Mouse (Mus musculus): ENCODE measurements at regions not wholly inside any gene's neighbourhood (a gene's known extent, or its start where the extent isn't known, plus 50 kb on each side); places are given as distances from the start of the nearest gene placed in this dataset.

- no peak for TF ChIP-seq CTCF (conservative IDR thresholded peaks at IDR 0.05; ENCODE audit: low read length)
- no peak for TF ChIP-seq POU5F1 (IDR thresholded peaks at IDR 0.05; ENCODE audit: borderline replicate concordance, low read length)
- TF ChIP-seq NANOG (IDR thresholded peaks at IDR 0.05; ENCODE audit: borderline replicate concordance, low read length), result no peak
Measured at GRCm38 (mm10) chr2:53682599-53682998, 402.8 kb downstream of the Rprm start.
